Mouse (Mus musculus) thymus, adult 2 months (tissue): ENCODE measurements around the gene Ldhd.

Experiments
- CTCF ChIP-seq: fragments of 200-500 bp; IDR thresholded peaks from 2 replicates; pipeline ENCODE4 v1.5.1; 2012; ENCODE audit warnings: mild to moderate bottlenecking, control low read depth, low read length, moderate library complexity, borderline replicate concordance; ENCODE audit not compliant: control insufficient read depth, poor library complexity, insufficient read depth; ENCODE audit errors: extremely low read depth
- POLR2A ChIP-seq: fragments of 200-500 bp; IDR thresholded peaks from 2 replicates; pipeline ENCODE4 v1.6.1; 2012; ENCODE audit warnings: mild to moderate bottlenecking, low read length, control low read depth, moderate library complexity; ENCODE audit not compliant: control insufficient read depth, poor library complexity, insufficient read depth; ENCODE audit errors: extremely low read depth

DNA sequence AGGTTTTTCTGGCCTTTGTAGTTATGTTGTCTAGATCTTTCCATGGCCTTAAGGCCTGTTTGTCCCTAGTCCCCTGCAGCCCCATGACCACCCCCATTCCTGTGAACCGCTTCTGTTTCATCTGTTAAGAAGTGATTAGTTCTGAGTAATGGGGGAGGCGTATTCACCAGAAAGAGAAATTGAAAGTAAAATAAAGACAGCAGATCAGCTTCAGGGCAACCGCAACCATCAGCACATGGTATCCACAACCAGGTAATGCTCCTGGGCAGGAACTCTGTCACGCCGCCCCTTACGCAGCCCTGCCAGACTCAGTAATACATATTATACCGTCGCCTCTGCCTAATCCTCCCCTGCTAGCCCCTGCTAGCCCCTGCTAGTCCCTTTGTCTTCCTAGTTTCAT lies 15.5 kb upstream of the Ldhd start:
- TF ChIP-seq POLR2A (no peak), CTCF (no peak)
